ENCODE assay signal across 9 mouse cellular contexts in the genomic region with DNA sequence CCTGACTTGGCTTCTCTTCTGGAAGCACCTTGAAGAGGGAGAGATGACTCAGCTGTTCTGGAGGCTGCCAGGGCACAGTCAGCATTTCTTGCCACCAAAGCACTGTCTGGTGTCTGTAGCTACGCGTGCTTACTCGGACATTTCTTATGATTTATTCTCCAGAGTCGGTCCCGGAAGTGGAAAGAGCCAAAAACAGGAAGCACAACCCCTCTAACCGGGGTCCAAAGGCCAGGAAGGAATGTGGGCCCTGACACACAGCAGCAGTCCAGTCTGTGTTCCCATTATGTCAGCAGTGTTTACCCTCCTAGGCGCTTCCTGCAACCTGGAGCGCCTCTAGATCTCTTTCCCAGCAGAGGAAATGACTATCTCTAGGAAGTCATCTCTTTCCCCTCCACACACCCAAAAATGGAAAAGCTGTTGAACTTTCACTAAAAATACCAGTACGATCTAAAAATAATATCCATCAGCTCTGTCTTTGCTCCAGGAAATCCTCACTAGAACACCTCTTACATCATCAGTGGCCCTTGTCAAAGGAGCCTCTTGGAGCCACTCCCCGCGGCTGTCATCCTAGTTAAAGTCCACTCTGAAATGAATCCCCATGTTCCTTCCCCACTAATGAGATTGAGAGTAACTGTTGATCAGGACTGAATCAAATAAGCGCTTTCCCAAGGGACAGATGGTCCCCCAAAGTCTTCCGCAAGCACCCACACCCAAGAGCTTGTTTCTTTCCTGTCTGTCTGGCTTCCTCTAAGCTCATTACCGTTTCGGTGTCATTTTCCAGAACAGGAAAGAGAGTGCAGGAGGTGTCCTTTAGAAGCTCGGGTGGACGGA.
A peak's percentile ranks its signal among the peaks of the same experiment; 100 is the strongest.
DNase-seq lines count a peak whose midpoint lies in the region; TF ChIP-seq lines count a peak whose summit lies in the region.
"Had no signal": no experiment of that assay in that cellular context is flagged by ENCODE, and none has a peak within 500 bp of the region (broad histone marks: within the 10 kb centered on the region; RNA-seq: fewer than 3 reads in every experiment).

No protein-coding gene starts in this region.

- no peak overlapping the region for H3K9ac ChIP-seq in heart, adult 2 months (ENCODE audit: low read depth, low read length)
- H3K9ac ChIP-seq: midbrain, embryonic 12.5 days had no signal

- no peak for TF ChIP-seq POLR2A in bone marrow, adult 2 months (IDR thresholded peaks at IDR 0.05; ENCODE audit: borderline replicate concordance, control insufficient read depth, low read depth, low read length)
- TF ChIP-seq POLR2A in heart, adult 2 months (IDR thresholded peaks at IDR 0.05; ENCODE audit: insufficient read depth, low read depth, low read length), result no peak

- TF ChIP-seq EP300 in heart, adult 2 months (IDR thresholded peaks at IDR 0.05; ENCODE audit: insufficient read depth, low read depth, low read length), result peak; percentile 96

- intact Hi-C loops in heart, adult 2 months (cut with DNase I), result loop anchor here (1.0 kb wide), 1 partner anchor 79 kb away; no protein-coding TSS in a partner anchor

- H3K4me1 ChIP-seq in bone marrow, adult 2 months (ENCODE audit: control insufficient read depth, insufficient read depth, low read length), result no peaks in the 10 kb centered on the region; the same call in 1 of the 2 replicates
- H3K4me1 ChIP-seq in heart, adult 2 months (ENCODE audit: control insufficient read depth, insufficient read depth, low read length), result peaks cover 15% of the 10 kb centered on the region

- no peaks in the 10 kb centered on the region for H3K36me3 ChIP-seq in heart, adult 2 months (ENCODE audit: control insufficient read depth, insufficient read depth, low read length)
- H3K36me3 ChIP-seq: midbrain, embryonic 12.5 days had no signal

- H3K27ac ChIP-seq in bone marrow, adult 2 months (ENCODE audit: control insufficient read depth, insufficient read depth, low read depth, low read length, poor library complexity), result peak overlapping the region; percentile 56
- H3K27ac ChIP-seq in heart, adult 2 months, result peak overlapping the region; percentile 77
- H3K27ac ChIP-seq: midbrain, embryonic 12.5 days had no signal

- no peak overlapping the region for H3K4me3 ChIP-seq in bone marrow, adult 2 months (replicated peaks; ENCODE audit: control insufficient read depth, low read depth, low read length)
- H3K4me3 ChIP-seq in heart, adult 2 months, result no peak overlapping the region
- H3K4me3 ChIP-seq: midbrain, embryonic 12.5 days had no signal

- H3K79me2 ChIP-seq in heart, adult 2 months (replicated peaks; ENCODE audit: control insufficient read depth, insufficient read depth, low read length), result no peaks in the 10 kb centered on the region

- DNase-seq in heart, adult 2 months, result peak; percentile 55 to 78
- DNase-seq in kidney, adult 9 months, result peak; percentile 82
- peak; percentile 43 for DNase-seq in lung, postnatal 10 days
- DNase-seq in ovary, postnatal 10 days (ENCODE audit: low spot score), result no peak
- DNase-seq in ovary, postnatal 14 days (ENCODE audit: low spot score), result no peak
- DNase-seq in thymus, adult 18-20 months, result no peak
- DNase-seq in cerebellum, adult 8-10 months, result no peak

- 35% methylated on average over 17 of the region's 17 CpGs for WGBS in bone marrow, adult 2 months
- 32% methylated on average over 17 of the region's 17 CpGs for WGBS in heart, adult 2 months

- TF ChIP-seq CTCF in bone marrow, adult 2 months (IDR thresholded peaks at IDR 0.05; ENCODE audit: control insufficient read depth, insufficient read depth, low read length), result no peak
- TF ChIP-seq CTCF in heart, adult 2 months (IDR thresholded peaks at IDR 0.05), result no peak

- H3K27me3 ChIP-seq in heart, adult 2 months (ENCODE audit: control insufficient read depth, insufficient read depth, low read length), result no peaks in the 10 kb centered on the region
- H3K27me3 ChIP-seq: midbrain, embryonic 12.5 days had no signal

Comparison
In these comparisons a context has a peak if more than half of its experiments do, and no peak if none do; other contexts are left out.
1. DNase-seq: peak in heart, adult 2 months (2 of 2), kidney, adult 9 months (single experiment) and lung, postnatal 10 days (single experiment); none in ovary, postnatal 10 days (single experiment), ovary, postnatal 14 days (single experiment), thymus, adult 18-20 months (0 of 2) and cerebellum, adult 8-10 months (single experiment).